27 mouse cellular contexts compared by ENCODE assay signal in the genomic region with DNA sequence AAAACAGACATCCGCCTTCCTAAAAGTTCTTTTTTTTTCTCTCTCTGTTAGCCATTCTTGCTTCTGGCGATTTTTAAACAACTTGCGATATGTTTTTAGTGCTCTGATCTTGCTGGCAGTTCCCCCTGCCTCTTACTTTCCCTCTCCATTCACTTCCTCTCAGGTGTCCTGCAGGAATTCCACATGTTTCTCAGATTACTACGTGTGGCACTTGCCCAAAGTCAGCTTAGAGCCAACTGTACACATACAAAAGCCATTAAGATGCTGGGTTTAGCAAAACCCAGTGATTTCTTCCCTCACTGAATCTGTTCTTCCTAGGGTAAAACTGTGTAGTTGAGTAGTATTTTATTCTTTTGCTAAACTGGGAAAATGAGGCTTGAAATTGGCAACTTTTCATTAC. TPM values are rescaled to one million over a fixed set of nuclear protein-coding genes. Genes with fewer than 3 reads are reported as not detected.
A peak's percentile ranks its signal among the peaks of the same experiment; 100 is the strongest.
DNase-seq lines count a peak whose midpoint lies in the region; ATAC-seq lines count a peak whose summit lies in the region.
"Had no signal": no experiment of that assay in that cellular context is flagged by ENCODE, and none has a peak within 500 bp of the region (broad histone marks: within the 10 kb centered on the region; RNA-seq: fewer than 3 reads in every experiment).

No protein-coding gene starts in this region.

- no peaks in the 10 kb centered on the region for H3K9me3 ChIP-seq in limb, embryonic 12.5 days
- H3K9me3 ChIP-seq in limb, embryonic 10.5 days (replicated peaks): no peaks in the 10 kb centered on the region
- H3K9me3 ChIP-seq in embryonic facial prominence, embryonic 14.5 days (ENCODE audit: control insufficient read depth, low read length): no peaks in the 10 kb centered on the region
- H3K9me3 ChIP-seq: forebrain, embryonic 10.5 days; lung, embryonic 15.5 days had no signal

- no peak overlapping the region for H3K9ac ChIP-seq in limb, embryonic 12.5 days (replicated peaks)
- H3K9ac ChIP-seq in embryonic facial prominence, embryonic 14.5 days (ENCODE audit: low read depth, low read length): no peak overlapping the region
- H3K9ac ChIP-seq: hindbrain, embryonic 14.5 days; liver, embryonic 14.5 days; lung, embryonic 15.5 days had no signal

- peak overlapping the region; percentile 13; the same call in 1 of the 2 replicates for H3K4me2 ChIP-seq in limb, embryonic 12.5 days
- H3K4me2 ChIP-seq in embryonic facial prominence, embryonic 14.5 days (ENCODE audit: low read depth, low read length): peak overlapping the region; percentile 32
- H3K4me2 ChIP-seq: hindbrain, embryonic 14.5 days; lung, embryonic 15.5 days had no signal

- 35% methylated on average over 4 of the region's 4 CpGs for WGBS in limb, embryonic 12.5 days
- 77% methylated on average over 4 of the region's 4 CpGs for WGBS in limb, embryonic 10.5 days
- WGBS in embryonic facial prominence, embryonic 14.5 days: 18% methylated on average over 4 of the region's 4 CpGs

- H3K27ac ChIP-seq in limb, embryonic 12.5 days: peak overlapping the region; percentile 64; the same call in 1 of the 2 replicates
- H3K27ac ChIP-seq in limb, embryonic 10.5 days: no peak overlapping the region
- H3K27ac ChIP-seq in embryonic facial prominence, embryonic 14.5 days (replicated peaks; ENCODE audit: low read depth, low read length): peak overlapping the region; percentile 13
- H3K27ac ChIP-seq: forebrain, embryonic 10.5 days; hindbrain, embryonic 14.5 days; liver, embryonic 14.5 days; lung, embryonic 15.5 days had no signal

- H3K4me3 ChIP-seq in limb, embryonic 12.5 days (replicated peaks): no peak overlapping the region
- H3K4me3 ChIP-seq in limb, embryonic 10.5 days: no peak overlapping the region
- H3K4me3 ChIP-seq in embryonic facial prominence, embryonic 14.5 days (ENCODE audit: low read depth, low read length): no peak overlapping the region
- H3K4me3 ChIP-seq: forebrain, embryonic 10.5 days; lung, embryonic 15.5 days had no signal

- peak; percentile 16 for DNase-seq in gastrocnemius, postnatal 10 days
- no peak for DNase-seq in gastrocnemius, adult 18-20 months (ENCODE audit: low spot score)
- DNase-seq in limb, embryonic 10.5 days (ENCODE audit: low spot score): no peak
- DNase-seq in embryonic facial prominence, embryonic 14.5 days (ENCODE audit: low spot score): peak; percentile 75
- peak; percentile 19 for DNase-seq in skeletal muscle tissue, adult 2 months (ENCODE audit: low read depth, low spot score)
- DNase-seq in kidney, adult 11 months: no peak
- no peak for DNase-seq in thymus, postnatal 36 days
- DNase-seq: adrenal gland, adult 8-10 months; cerebellum, adult 18-20 months; cerebellum, postnatal 14 days; gastrocnemius, postnatal 14 days; heart, postnatal 4 days; kidney, adult 8-10 months; kidney, postnatal 10 days; left cerebral cortex, postnatal 4 days; lung, postnatal 4 days; midbrain, embryonic 14.5 days; right cerebral cortex, postnatal 14 days; spleen, adult 18-20 months; thymus, postnatal 4 days had no signal

- no peaks in the 10 kb centered on the region for H3K36me3 ChIP-seq in limb, embryonic 12.5 days
- H3K36me3 ChIP-seq in limb, embryonic 10.5 days: no peaks in the 10 kb centered on the region
- H3K36me3 ChIP-seq in embryonic facial prominence, embryonic 14.5 days (ENCODE audit: control insufficient read depth, insufficient read depth, low read length): no peaks in the 10 kb centered on the region
- H3K36me3 ChIP-seq: forebrain, embryonic 10.5 days; lung, embryonic 15.5 days had no signal

- no peaks in the 10 kb centered on the region for H3K27me3 ChIP-seq in limb, embryonic 12.5 days
- no peaks in the 10 kb centered on the region for H3K27me3 ChIP-seq in limb, embryonic 10.5 days (ENCODE audit: low read depth, poor library complexity, severe bottlenecking)
- no peaks in the 10 kb centered on the region for H3K27me3 ChIP-seq in embryonic facial prominence, embryonic 14.5 days (replicated peaks; ENCODE audit: control insufficient read depth, insufficient read depth, low read length)
- H3K27me3 ChIP-seq: lung, embryonic 15.5 days; Patski had no signal

- peak; percentile 47; the same call in 1 of the 2 replicates for ATAC-seq in limb, embryonic 12.5 days (ENCODE audit: insufficient number of reproducible peaks, insufficient read depth, low FRiP score, low TSS enrichment, low read depth)
- ATAC-seq in embryonic facial prominence, embryonic 14.5 days (ENCODE audit: low read depth): peak; percentile 66
- ATAC-seq: inflammation-experienced regulatory T-cells, adult 6 months; Patski had no signal

- H3K4me1 ChIP-seq in limb, embryonic 12.5 days (replicated peaks): peaks cover 31% of the 10 kb centered on the region
- peaks cover 20% of the 10 kb centered on the region for H3K4me1 ChIP-seq in limb, embryonic 10.5 days
- peaks cover 18% of the 10 kb centered on the region; the same call in 1 of the 2 replicates for H3K4me1 ChIP-seq in embryonic facial prominence, embryonic 14.5 days (ENCODE audit: control insufficient read depth, insufficient read depth, low read length)

RNA-seq across cellular contexts. Expression of a gene that starts 57.9 kb away (rescaled TPM):
- 100 to 1,000 TPM; 148 to 150 TPM for total RNA-seq in gastrocnemius, postnatal 10 days (2021)
- total RNA-seq in gastrocnemius, adult 18-20 months (2021): 10 to 100 TPM; 42.0 to 57.2 TPM
- 95.3 and 96.7 TPM in 2 replicates for polyA plus RNA-seq in limb, embryonic 12.5 days (2016; fragmentation: Nextera tagmentation; extraction: Ambion mirVana)
- 37.9 and 71.1 TPM in 2 replicates for polyA plus RNA-seq in limb, embryonic 10.5 days (2016; fragmentation: Nextera tagmentation; extraction: Ambion mirVana)
- polyA plus RNA-seq in embryonic facial prominence, embryonic 14.5 days (2014; fragmentation: Nextera tagmentation; extraction: Ambion mirVana): 95.5 and 96.3 TPM in 2 replicates

Comparison
In these comparisons a context has a peak if more than half of its experiments do, and no peak if none do; other contexts are left out.
1. DNase-seq: peak in gastrocnemius, postnatal 10 days (single experiment), embryonic facial prominence, embryonic 14.5 days (single experiment) and skeletal muscle tissue, adult 2 months (single experiment); none in gastrocnemius, adult 18-20 months (single experiment), limb, embryonic 10.5 days (single experiment), kidney, adult 11 months (single experiment) and thymus, postnatal 36 days (0 of 2).